Comparison of ENCODE assay signal across 24 mouse cellular contexts in genomic region chr5:107243445-107243844, GRCm38 (mm10). TPM values are rescaled to one million over a fixed set of nuclear protein-coding genes. Genes with fewer than 3 reads are reported as not detected.
DNase-seq lines count a peak whose midpoint lies in the region; ATAC-seq and TF ChIP-seq lines count a peak whose summit lies in the region.
"Had no signal": no experiment of that assay in that cellular context is flagged by ENCODE, and none has a peak within 500 bp of the region (broad histone marks: within the 10 kb centered on the region; RNA-seq: fewer than 3 reads in every experiment).

No protein-coding gene starts in this region.

- H3K9ac ChIP-seq in liver, embryonic 11.5 days (ENCODE audit: low read depth, low read length): no peak overlapping the region
- H3K9ac ChIP-seq in liver, postnatal 0 days (replicated peaks): no peak overlapping the region
- H3K9ac ChIP-seq in liver, embryonic 13.5 days: no peak overlapping the region
- no peak overlapping the region for H3K9ac ChIP-seq in liver, embryonic 16.5 days (ENCODE audit: low read depth, low read length)
- H3K9ac ChIP-seq: embryonic facial prominence, embryonic 13.5 days; forebrain, embryonic 12.5 days; hindbrain, embryonic 12.5 days; hindbrain, embryonic 15.5 days had no signal

- peak overlapping the region; percentile 38 for H3K4me2 ChIP-seq in liver, embryonic 11.5 days
- no peak overlapping the region for H3K4me2 ChIP-seq in liver, postnatal 0 days (ENCODE audit: low read depth, low read length)
- 0 out of 2 replicates have a peak overlapping the region, but pooled peaks have one; percentile 28 for H3K4me2 ChIP-seq in liver, embryonic 13.5 days
- H3K4me2 ChIP-seq in liver, embryonic 16.5 days (ENCODE audit: low read depth, low read length): no peak overlapping the region
- H3K4me2 ChIP-seq: embryonic facial prominence, embryonic 13.5 days; forebrain, embryonic 12.5 days; heart, embryonic 11.5 days; hindbrain, embryonic 12.5 days; hindbrain, embryonic 15.5 days had no signal

- peak overlapping the region; percentile 40 for H3K27ac ChIP-seq in liver, embryonic 11.5 days (ENCODE audit: low read depth, low read length)
- H3K27ac ChIP-seq in liver, postnatal 0 days (ENCODE audit: low read depth): no peak overlapping the region
- H3K27ac ChIP-seq in liver, embryonic 13.5 days: peak overlapping the region; percentile 74
- H3K27ac ChIP-seq in liver, embryonic 16.5 days (ENCODE audit: low read length): no peak overlapping the region
- H3K27ac ChIP-seq: embryonic facial prominence, embryonic 10.5 days; embryonic facial prominence, embryonic 13.5 days; forebrain, embryonic 12.5 days; gastrocnemius, adult 2 months; hindbrain, embryonic 12.5 days; hindbrain, embryonic 15.5 days had no signal

- TF ChIP-seq CTCF in liver, postnatal 0 days (IDR thresholded peaks at IDR 0.05; ENCODE audit: low read depth): no peak

- WGBS in liver, embryonic 11.5 days: 70% methylated on average over 2 of the region's 2 CpGs
- WGBS in liver, postnatal 0 days (ENCODE audit: insufficient replicate concordance): 64% methylated on average over 2 of the region's 2 CpGs
- 41% methylated on average over 2 of the region's 2 CpGs for WGBS in liver, embryonic 13.5 days (ENCODE audit: insufficient replicate concordance)
- 57% methylated on average over 2 of the region's 2 CpGs for WGBS in liver, embryonic 16.5 days (ENCODE audit: insufficient replicate concordance)

- DNase-seq in liver, embryonic 11.5 days (ENCODE audit: low spot score): no peak
- DNase-seq in liver, postnatal 0 days: no peak
- no peak for DNase-seq in liver, embryonic 13.5 days
- no peak for DNase-seq in urinary bladder, postnatal 25 days (ENCODE audit: low spot score)
- DNase-seq in cerebellum, postnatal 4 days (ENCODE audit: low spot score in 2 of 2): no peak
- DNase-seq in left cerebral cortex, postnatal 36 days (ENCODE audit: low spot score in 2 of 2): no peak
- DNase-seq: adrenal gland, postnatal 10 days; adrenal gland, postnatal 36 days; cerebellum, adult 18-20 months; cerebellum, adult 9-10 months; cerebellum, postnatal 14 days; embryo, embryonic 11 days; gastrocnemius, adult 2 months; gastrocnemius, postnatal 14 days had no signal

- H3K36me3 ChIP-seq in liver, embryonic 11.5 days (ENCODE audit: control insufficient read depth, insufficient read depth, low read length): 0 out of 2 replicates have a peak, but pooled peaks cover 2% of the 10 kb centered on the region
- no peaks in the 10 kb centered on the region for H3K36me3 ChIP-seq in liver, postnatal 0 days (replicated peaks; ENCODE audit: insufficient read depth, low read length)
- no peaks in the 10 kb centered on the region for H3K36me3 ChIP-seq in liver, embryonic 13.5 days
- no peaks in the 10 kb centered on the region for H3K36me3 ChIP-seq in liver, embryonic 16.5 days (ENCODE audit: control insufficient read depth, insufficient read depth)
- H3K36me3 ChIP-seq: embryonic facial prominence, embryonic 10.5 days; embryonic facial prominence, embryonic 13.5 days; forebrain, embryonic 12.5 days; hindbrain, embryonic 12.5 days; hindbrain, embryonic 15.5 days had no signal

- TF ChIP-seq EP300 in liver, postnatal 0 days (IDR thresholded peaks at IDR 0.05; ENCODE audit: low read depth): no peak

- intact Hi-C loops in left cerebral cortex, postnatal 36 days (cut with DNase I): no loop called here

- H3K27me3 ChIP-seq in liver, embryonic 11.5 days (replicated peaks; ENCODE audit: control insufficient read depth, insufficient read depth, low read length): no peaks in the 10 kb centered on the region
- no peaks in the 10 kb centered on the region for H3K27me3 ChIP-seq in liver, postnatal 0 days (ENCODE audit: insufficient read depth, low read length)
- no peaks in the 10 kb centered on the region for H3K27me3 ChIP-seq in liver, embryonic 13.5 days
- no peaks in the 10 kb centered on the region for H3K27me3 ChIP-seq in liver, embryonic 16.5 days (ENCODE audit: control insufficient read depth, insufficient read depth, low read depth, low read length)
- H3K27me3 ChIP-seq: embryonic facial prominence, embryonic 13.5 days; Patski had no signal

- H3K4me3 ChIP-seq in liver, embryonic 11.5 days (ENCODE audit: low read depth, low read length): no peak overlapping the region
- H3K4me3 ChIP-seq in liver, postnatal 0 days (ENCODE audit: low read depth, low read length): no peak overlapping the region
- no peak overlapping the region for H3K4me3 ChIP-seq in liver, embryonic 13.5 days (replicated peaks)
- H3K4me3 ChIP-seq in liver, embryonic 16.5 days (ENCODE audit: low read depth, low read length): no peak overlapping the region
- H3K4me3 ChIP-seq: embryonic facial prominence, embryonic 10.5 days; embryonic facial prominence, embryonic 13.5 days; erythroblast, embryonic 14.5 days; forebrain, embryonic 12.5 days; gastrocnemius, adult 2 months; hindbrain, embryonic 12.5 days; hindbrain, embryonic 15.5 days had no signal

- peak; percentile 71 for ATAC-seq in liver, embryonic 11.5 days (replicated peaks; ENCODE audit: low FRiP score)
- no peak for ATAC-seq in liver, postnatal 0 days
- peak; percentile 84 for ATAC-seq in liver, embryonic 13.5 days (ENCODE audit: low read depth)
- ATAC-seq in liver, embryonic 16.5 days (ENCODE audit: low read depth): peak; percentile 64; the same call in 1 of the 2 replicates
- ATAC-seq: forebrain, embryonic 16.5 days; Patski had no signal

- 0 out of 2 replicates have a peak, but pooled peaks cover 2% of the 10 kb centered on the region for H3K9me3 ChIP-seq in liver, embryonic 11.5 days (ENCODE audit: control insufficient read depth, low read length)
- H3K9me3 ChIP-seq in liver, postnatal 0 days (ENCODE audit: low read length): no peaks in the 10 kb centered on the region
- H3K9me3 ChIP-seq in liver, embryonic 13.5 days (replicated peaks): no peaks in the 10 kb centered on the region
- no peaks in the 10 kb centered on the region for H3K9me3 ChIP-seq in liver, embryonic 16.5 days (replicated peaks; ENCODE audit: control insufficient read depth, low read length)
- H3K9me3 ChIP-seq: embryonic facial prominence, embryonic 10.5 days; embryonic facial prominence, embryonic 13.5 days; forebrain, embryonic 12.5 days; hindbrain, embryonic 12.5 days; hindbrain, embryonic 15.5 days had no signal

- H3K4me1 ChIP-seq in liver, embryonic 11.5 days (replicated peaks; ENCODE audit: control insufficient read depth, insufficient read depth, low read length): peaks cover 32% of the 10 kb centered on the region
- peaks cover 7% of the 10 kb centered on the region for H3K4me1 ChIP-seq in liver, postnatal 0 days (ENCODE audit: insufficient read depth)
- H3K4me1 ChIP-seq in liver, embryonic 13.5 days (replicated peaks): peaks cover 46% of the 10 kb centered on the region
- peaks cover 13% of the 10 kb centered on the region for H3K4me1 ChIP-seq in liver, embryonic 16.5 days (ENCODE audit: control insufficient read depth, low read depth, low read length)
- H3K4me1 ChIP-seq: hindbrain, embryonic 15.5 days had no signal

RNA-seq across cellular contexts. Expression of gene Tgfbr3, which starts 46.0 kb away (rescaled TPM):
- polyA plus RNA-seq in liver, embryonic 11.5 days (2014; fragmentation: Nextera tagmentation; extraction: Ambion mirVana): 38.2 and 39.7 TPM in 2 replicates
- 3.8 and 4.4 TPM in 2 replicates for polyA plus RNA-seq in liver, postnatal 0 days (2015; fragmentation: Nextera tagmentation; extraction: Ambion mirVana)
- 7.1 and 9.9 TPM in 2 replicates for polyA plus RNA-seq in liver, embryonic 13.5 days (2015; fragmentation: Nextera tagmentation; extraction: Ambion mirVana)
- polyA plus RNA-seq in liver, embryonic 16.5 days (2015; fragmentation: Nextera tagmentation; extraction: Ambion mirVana): 6.5 and 6.8 TPM in 2 replicates
- 10 to 100 TPM in 1 of 2 experiments, 1 to 10 TPM in 1; 7.9 to 10.1 TPM for total RNA-seq in left cerebral cortex, postnatal 36 days (2021)

Comparison
In these comparisons a context has a peak if more than half of its experiments do, and no peak if none do; other contexts are left out.
1. H3K27ac ChIP-seq: peak in liver, embryonic 11.5 days (single experiment) and liver, embryonic 13.5 days (single experiment); none in liver, postnatal 0 days (single experiment) and liver, embryonic 16.5 days (single experiment).
2. H3K4me2 ChIP-seq: peak in liver, embryonic 11.5 days (single experiment) and liver, embryonic 13.5 days (single experiment); none in liver, postnatal 0 days (single experiment) and liver, embryonic 16.5 days (single experiment).